Comparison of ENCODE assay signal across 17 mouse cellular contexts in genomic region chr5:111225306-111225705, GRCm38 (mm10).
DNase-seq lines count a peak whose midpoint lies in the region; ATAC-seq lines count a peak whose summit lies in the region.
"Had no signal": no experiment of that assay in that cellular context is flagged by ENCODE, and none has a peak within 500 bp of the region (broad histone marks: within the 10 kb centered on the region; RNA-seq: fewer than 3 reads in every experiment).

No protein-coding gene starts in this region.

- H3K9ac ChIP-seq in kidney, embryonic 15.5 days, result no peak overlapping the region
- no peak overlapping the region for H3K9ac ChIP-seq in kidney, embryonic 16.5 days (replicated peaks; ENCODE audit: low read length)
- H3K9ac ChIP-seq in hindbrain, embryonic 12.5 days, result peak overlapping the region; percentile 41; the same call in 1 of the 2 replicates
- H3K9ac ChIP-seq in neural tube, embryonic 13.5 days, result peak overlapping the region; percentile 9; the same call in 1 of the 2 replicates
- H3K9ac ChIP-seq: limb, embryonic 12.5 days; stomach, embryonic 15.5 days had no signal

- H3K4me3 ChIP-seq in heart, embryonic 10.5 days, result no peak overlapping the region
- no peak overlapping the region for H3K4me3 ChIP-seq in kidney, embryonic 15.5 days (replicated peaks)
- no peak overlapping the region for H3K4me3 ChIP-seq in kidney, embryonic 16.5 days (ENCODE audit: low read length)
- H3K4me3 ChIP-seq in hindbrain, embryonic 12.5 days, result no peak overlapping the region
- H3K4me3 ChIP-seq in neural tube, embryonic 13.5 days, result no peak overlapping the region
- H3K4me3 ChIP-seq: limb, embryonic 12.5 days; stomach, embryonic 15.5 days had no signal

- peaks cover 67% of the 10 kb centered on the region for H3K4me1 ChIP-seq in heart, embryonic 10.5 days
- peaks cover 75% of the 10 kb centered on the region for H3K4me1 ChIP-seq in kidney, embryonic 15.5 days
- peaks cover 69% of the 10 kb centered on the region for H3K4me1 ChIP-seq in kidney, embryonic 16.5 days (ENCODE audit: insufficient read depth, low read length)
- peaks cover 83% of the 10 kb centered on the region for H3K4me1 ChIP-seq in hindbrain, embryonic 12.5 days
- peaks cover 84% of the 10 kb centered on the region for H3K4me1 ChIP-seq in neural tube, embryonic 13.5 days (replicated peaks)

- ATAC-seq in kidney, embryonic 15.5 days (replicated peaks; ENCODE audit: low FRiP score), result no peak
- ATAC-seq in kidney, embryonic 16.5 days (ENCODE audit: low FRiP score, low TSS enrichment), result no peak
- no peak for ATAC-seq in hindbrain, embryonic 12.5 days (ENCODE audit: low FRiP score)
- no peak for ATAC-seq in neural tube, embryonic 13.5 days (ENCODE audit: low read depth)

- H3K36me3 ChIP-seq in heart, embryonic 10.5 days, result peaks cover 30% of the 10 kb centered on the region
- H3K36me3 ChIP-seq in kidney, embryonic 15.5 days, result peaks cover 34% of the 10 kb centered on the region
- peaks cover 7% of the 10 kb centered on the region for H3K36me3 ChIP-seq in kidney, embryonic 16.5 days (ENCODE audit: insufficient read depth, low read length)
- peaks cover 33% of the 10 kb centered on the region for H3K36me3 ChIP-seq in hindbrain, embryonic 12.5 days
- peaks cover 54% of the 10 kb centered on the region for H3K36me3 ChIP-seq in neural tube, embryonic 13.5 days

- H3K27me3 ChIP-seq in heart, embryonic 10.5 days (ENCODE audit: insufficient read depth, poor library complexity, severe bottlenecking), result peaks cover 16% of the 10 kb centered on the region; the same call in 1 of the 2 replicates
- H3K27me3 ChIP-seq in kidney, embryonic 15.5 days, result no peaks in the 10 kb centered on the region
- no peaks in the 10 kb centered on the region for H3K27me3 ChIP-seq in kidney, embryonic 16.5 days (ENCODE audit: insufficient read depth, low read length)
- H3K27me3 ChIP-seq in hindbrain, embryonic 12.5 days, result peaks cover 14% of the 10 kb centered on the region; the same call in 1 of the 2 replicates
- no peaks in the 10 kb centered on the region for H3K27me3 ChIP-seq in neural tube, embryonic 13.5 days
- H3K27me3 ChIP-seq: limb, embryonic 12.5 days; stomach, embryonic 15.5 days had no signal

- no peak overlapping the region for H3K4me2 ChIP-seq in kidney, embryonic 15.5 days
- H3K4me2 ChIP-seq in kidney, embryonic 16.5 days (replicated peaks; ENCODE audit: low read depth, low read length), result no peak overlapping the region
- no peak overlapping the region for H3K4me2 ChIP-seq in hindbrain, embryonic 12.5 days (replicated peaks)
- H3K4me2 ChIP-seq in neural tube, embryonic 13.5 days, result no peak overlapping the region
- H3K4me2 ChIP-seq: limb, embryonic 12.5 days; stomach, embryonic 15.5 days had no signal

- intact Hi-C loops in heart, postnatal 25 days (cut with DNase I), result no loop called here

- 0 out of 2 replicates have a peak overlapping the region, but pooled peaks have one; percentile 36 for H3K27ac ChIP-seq in heart, embryonic 10.5 days
- H3K27ac ChIP-seq in kidney, embryonic 15.5 days, result peak overlapping the region; percentile 37; the same call in 1 of the 2 replicates
- no peak overlapping the region for H3K27ac ChIP-seq in kidney, embryonic 16.5 days (ENCODE audit: low read length)
- peak overlapping the region; percentile 76 for H3K27ac ChIP-seq in hindbrain, embryonic 12.5 days
- peak overlapping the region; percentile 78 for H3K27ac ChIP-seq in neural tube, embryonic 13.5 days (replicated peaks)
- H3K27ac ChIP-seq: macrophage; stomach, embryonic 15.5 days had no signal

- H3K9me3 ChIP-seq in heart, embryonic 10.5 days, result no peaks in the 10 kb centered on the region
- H3K9me3 ChIP-seq in kidney, embryonic 15.5 days (replicated peaks), result no peaks in the 10 kb centered on the region
- H3K9me3 ChIP-seq in kidney, embryonic 16.5 days (ENCODE audit: low read length), result no peaks in the 10 kb centered on the region
- H3K9me3 ChIP-seq in hindbrain, embryonic 12.5 days (replicated peaks), result no peaks in the 10 kb centered on the region
- no peaks in the 10 kb centered on the region for H3K9me3 ChIP-seq in neural tube, embryonic 13.5 days
- H3K9me3 ChIP-seq: limb, embryonic 12.5 days; stomach, embryonic 15.5 days had no signal

- WGBS in heart, embryonic 10.5 days, result 73% methylated on average over 11 of the region's 11 CpGs
- 51% methylated on average over 11 of the region's 11 CpGs for WGBS in kidney, embryonic 15.5 days
- 57% methylated on average over 11 of the region's 11 CpGs for WGBS in kidney, embryonic 16.5 days
- 74% methylated on average over 11 of the region's 11 CpGs for WGBS in hindbrain, embryonic 12.5 days
- 46% methylated on average over 11 of the region's 11 CpGs for WGBS in neural tube, embryonic 13.5 days

- DNase-seq in heart, embryonic 10.5 days (ENCODE audit: low spot score), result no peak
- DNase-seq in heart, postnatal 25 days (ENCODE audit: low spot score), result no peak
- no peak for DNase-seq in cerebellum, postnatal 25 days
- no peak for DNase-seq in ovary, postnatal 10 days (ENCODE audit: low spot score)
- DNase-seq: cerebellum, adult 11 months; kidney, adult 18-20 months; kidney, postnatal 4 days; layer of hippocampus, postnatal 36 days; lung, adult 18-20 months; thymus, postnatal 14 days had no signal

Comparison
In these comparisons a context has a peak if more than half of its experiments do, and no peak if none do; other contexts are left out.
1. H3K9ac ChIP-seq: peak in hindbrain, embryonic 12.5 days (single experiment) and neural tube, embryonic 13.5 days (single experiment); none in kidney, embryonic 15.5 days (single experiment) and kidney, embryonic 16.5 days (single experiment).